Mouse (Mus musculus) ovary, postnatal 10 days (tissue): ENCODE measurements around the gene Srcin1.

Source experiments
- DNase-seq: peaks from one replicate; pipeline ENCODE4 v3.0.0; 2022; ENCODE audit warnings: low spot score

Srcin1 gene

DNA sequence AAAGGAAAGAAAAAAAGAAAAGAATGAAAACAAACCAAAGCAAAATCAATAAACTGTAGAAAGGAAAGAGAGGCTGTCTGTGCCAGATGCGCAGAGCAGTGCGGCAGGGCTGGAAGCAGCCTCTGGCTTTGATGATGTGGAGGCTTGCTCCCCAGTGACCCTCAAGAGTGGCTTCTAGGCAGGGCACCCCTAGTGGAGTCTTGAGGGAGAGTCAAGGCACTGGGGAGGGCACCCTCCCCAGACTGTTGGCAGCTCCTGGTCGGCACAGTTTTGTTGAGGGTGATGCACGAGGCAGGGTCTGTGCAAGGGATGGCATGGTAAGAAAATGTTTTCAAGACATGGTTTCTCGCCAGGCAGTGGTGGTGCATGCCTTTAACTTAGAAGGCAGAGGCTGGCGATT lies 113.4 kb downstream of the Srcin1 start:
- no peak for DNase-seq

DNA sequence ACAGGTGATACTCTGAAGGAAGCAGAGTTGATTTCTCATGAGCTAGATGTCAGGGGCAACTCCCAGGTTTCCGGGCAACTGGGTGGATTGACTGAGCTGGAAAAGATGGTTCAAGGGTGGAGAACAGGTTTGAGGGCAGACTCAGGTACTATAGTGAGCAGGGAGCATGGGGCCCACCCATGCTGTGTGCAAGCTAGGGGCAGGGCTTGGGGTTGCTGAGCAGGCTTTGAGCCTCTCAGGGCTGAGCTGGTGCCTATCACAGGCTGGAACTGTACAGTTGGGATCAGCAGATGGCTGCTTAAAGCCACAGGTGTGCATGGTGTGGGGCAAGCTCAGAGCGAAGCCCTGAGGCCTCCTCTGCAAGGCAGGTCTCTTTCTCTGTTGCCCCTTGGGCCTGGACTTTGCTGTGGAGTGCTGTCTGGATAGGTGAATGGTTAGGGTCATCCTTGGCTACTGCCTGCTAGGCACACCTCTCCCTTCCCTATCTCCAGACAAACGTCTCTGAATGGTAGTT lies 114.6 kb downstream of the Srcin1 start:
- no peak for DNase-seq
